Mouse (Mus musculus) cerebellum, adult 2 months (tissue): Measurements from ENCODE around the gene Ypel4. TPM values are rescaled to one million over a fixed set of nuclear protein-coding genes. Genes with fewer than 3 reads are reported as not detected.

Source experiments
- DNase-seq, 2 experiments: peaks; one replicate each; pipeline ENCODE4 v3.0.0; 2021
- H3K27ac ChIP-seq: fragments of 200-500 bp; 2 replicates; pipeline ENCODE4 v1.5.1; 2012; ENCODE audit warnings: low read length, control low read depth, inconsistent platforms; ENCODE audit not compliant: insufficient read depth
- H3K27me3 ChIP-seq: fragments of 200-500 bp; 2 replicates; pipeline ENCODE4 v1.6.1; 2012; ENCODE audit warnings: inconsistent platforms, mild to moderate bottlenecking, low read length, moderate library complexity; ENCODE audit not compliant: control insufficient read depth, insufficient read depth
- H3K4me1 ChIP-seq: fragments of 200-500 bp; 2 replicates; pipeline ENCODE4 v1.6.1; 2011; ENCODE audit warnings: low read length; ENCODE audit not compliant: control insufficient read depth, insufficient read depth
- H3K4me3 ChIP-seq: fragments of 200-500 bp; replicated peaks from 2 replicates; pipeline ENCODE3; 2011; ENCODE audit warnings: mild to moderate bottlenecking, low read depth, low read length, control low read depth; ENCODE audit not compliant: insufficient read depth
- CTCF ChIP-seq: fragments of 200-500 bp; IDR thresholded peaks from 2 replicates; pipeline ENCODE4 v1.5.1; 2011; ENCODE audit warnings: low read depth, mild to moderate bottlenecking, control low read depth, low read length, moderate library complexity, borderline replicate concordance; ENCODE audit not compliant: insufficient read depth
- POLR2A ChIP-seq: fragments of 200-500 bp; IDR thresholded peaks from 2 replicates; pipeline ENCODE4 v1.6.1; 2011; ENCODE audit warnings: low read length, control low read depth, borderline replicate concordance; ENCODE audit not compliant: insufficient read depth
- WGBS: fragments of 180-500 bp; shearing (Covaris S2); methylation state at CpG from one replicate; pipeline ENCODE4 v1.1.7; 2018; 5-methylcytosine and 5-hydroxymethylcytosine counted together
- polyA plus RNA-seq: library from polyadenylated mRNA; depleted of rRNA; stranded (reverse); fragments of >200 nt; gene quantifications from 2 replicates; pipeline ENCODE4 v1.2.3, GENCODE M21; 2012

Ypel4 gene
- polyA plus RNA-seq, 1 experiment, result 164 TPM

DNA sequence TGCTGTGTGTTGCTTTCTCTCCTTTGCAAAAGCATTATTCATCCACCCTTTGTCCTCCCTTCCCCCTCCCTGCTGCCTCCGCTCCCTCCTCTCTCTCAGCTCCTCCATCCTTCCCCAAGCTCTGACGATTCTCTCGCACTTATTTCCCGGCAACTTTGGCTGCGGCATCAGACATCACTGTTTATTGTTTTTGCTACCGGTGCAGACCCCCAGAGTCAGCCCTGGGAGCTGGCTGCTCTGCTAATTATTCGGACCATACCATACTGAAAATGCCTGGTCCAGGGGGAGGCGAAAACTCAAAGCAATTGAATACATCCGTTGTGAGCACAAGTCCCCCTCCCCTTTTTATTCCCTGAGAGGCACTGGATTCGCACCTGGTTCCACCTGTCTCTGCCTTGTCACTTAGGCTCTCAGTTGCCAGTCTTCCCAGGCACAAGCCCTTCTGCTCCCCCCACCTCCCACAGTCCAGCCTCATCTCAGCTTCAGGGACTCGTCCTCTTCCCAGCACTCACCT, 550 bp downstream of the Ypel4 start:
- Histone ChIP-seq H3K27me3 (no peaks in the 10 kb centered on the region), H3K4me3 (peak overlapping the region; percentile 96), H3K27ac (peak overlapping the region; percentile 84), H3K4me1 (peaks cover 20% of the 10 kb centered on the region; the same call in 1 of the 2 replicates)
- TF ChIP-seq POLR2A (no peak), CTCF (no peak)
- 0% methylated on average over 11 of the region's 11 CpGs for WGBS
- peak; percentile 62 to 69 for DNase-seq

DNA sequence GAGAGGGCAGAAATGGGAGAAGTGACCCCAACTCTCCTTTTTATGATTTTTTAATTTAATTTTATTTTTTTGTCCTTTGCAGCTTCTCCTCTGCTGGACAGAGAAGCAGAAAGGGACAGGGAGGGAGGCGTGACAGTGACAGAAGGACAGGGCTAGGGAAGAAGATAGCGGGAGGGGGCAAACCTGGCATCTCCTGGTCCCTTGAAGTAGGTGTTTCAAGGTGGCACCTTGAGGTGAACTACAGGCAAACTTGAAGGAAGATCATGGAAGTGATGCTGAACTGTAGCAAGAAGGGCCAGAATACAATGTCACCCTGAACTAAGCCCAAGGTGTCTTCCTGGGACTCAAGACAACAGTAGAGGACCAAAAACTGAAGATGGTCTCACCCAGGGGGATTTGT, 1.1 kb downstream of the Ypel4 start:
- H3K4me1 ChIP-seq, result peaks cover 20% of the 10 kb centered on the region; the same call in 1 of the 2 replicates
- TF ChIP-seq CTCF (no peak), POLR2A (no peak)
- peak overlapping the region; percentile 96 for H3K4me3 ChIP-seq
- DNase-seq, result peak in 1 of 2 experiments; percentile 46
- H3K27ac ChIP-seq, result 0 out of 2 replicates have a peak overlapping the region, but pooled peaks have one; percentile 84
- WGBS, result 2% methylated on average over 2 of the region's 2 CpGs
- H3K27me3 ChIP-seq, result no peaks in the 10 kb centered on the region

DNA sequence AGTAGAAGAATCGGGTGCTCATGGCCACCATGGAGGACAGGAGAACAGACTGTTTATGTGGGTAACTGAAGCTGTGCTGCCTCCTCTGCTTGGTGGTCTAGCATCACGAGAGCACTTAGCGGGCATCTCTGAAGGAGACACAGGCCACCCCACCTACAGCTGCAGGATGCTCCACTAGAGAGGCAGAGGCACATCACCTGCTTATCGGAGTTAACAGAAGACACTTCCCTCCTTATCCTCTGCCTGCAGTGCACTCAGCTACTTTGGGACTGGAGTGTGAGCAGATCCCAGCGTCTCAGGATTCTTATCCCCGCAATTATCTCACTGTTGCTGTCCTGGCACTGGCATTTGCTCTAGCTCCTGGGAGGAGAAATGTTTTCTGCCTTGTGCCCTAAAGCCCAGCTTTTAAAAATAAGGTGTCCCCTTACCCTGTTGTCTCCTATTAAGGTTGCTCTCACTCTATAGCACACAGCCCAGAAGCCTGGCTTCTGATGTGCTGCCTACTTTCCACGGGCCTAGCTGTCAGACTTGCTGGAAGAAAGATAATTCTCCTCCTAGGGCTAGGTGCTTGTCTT, 1.6 kb downstream of the Ypel4 start:
- Histone ChIP-seq H3K4me1 (peaks cover 20% of the 10 kb centered on the region; the same call in 1 of the 2 replicates), H3K27ac (no peak overlapping the region), H3K27me3 (no peaks in the 10 kb centered on the region), H3K4me3 (peak overlapping the region; percentile 96)
- TF ChIP-seq CTCF, result no peak
- TF ChIP-seq POLR2A, result no peak
- DNase-seq, result peak in 1 of 2 experiments; percentile 37
- 8% methylated on average over 7 of the region's 7 CpGs for WGBS

DNA sequence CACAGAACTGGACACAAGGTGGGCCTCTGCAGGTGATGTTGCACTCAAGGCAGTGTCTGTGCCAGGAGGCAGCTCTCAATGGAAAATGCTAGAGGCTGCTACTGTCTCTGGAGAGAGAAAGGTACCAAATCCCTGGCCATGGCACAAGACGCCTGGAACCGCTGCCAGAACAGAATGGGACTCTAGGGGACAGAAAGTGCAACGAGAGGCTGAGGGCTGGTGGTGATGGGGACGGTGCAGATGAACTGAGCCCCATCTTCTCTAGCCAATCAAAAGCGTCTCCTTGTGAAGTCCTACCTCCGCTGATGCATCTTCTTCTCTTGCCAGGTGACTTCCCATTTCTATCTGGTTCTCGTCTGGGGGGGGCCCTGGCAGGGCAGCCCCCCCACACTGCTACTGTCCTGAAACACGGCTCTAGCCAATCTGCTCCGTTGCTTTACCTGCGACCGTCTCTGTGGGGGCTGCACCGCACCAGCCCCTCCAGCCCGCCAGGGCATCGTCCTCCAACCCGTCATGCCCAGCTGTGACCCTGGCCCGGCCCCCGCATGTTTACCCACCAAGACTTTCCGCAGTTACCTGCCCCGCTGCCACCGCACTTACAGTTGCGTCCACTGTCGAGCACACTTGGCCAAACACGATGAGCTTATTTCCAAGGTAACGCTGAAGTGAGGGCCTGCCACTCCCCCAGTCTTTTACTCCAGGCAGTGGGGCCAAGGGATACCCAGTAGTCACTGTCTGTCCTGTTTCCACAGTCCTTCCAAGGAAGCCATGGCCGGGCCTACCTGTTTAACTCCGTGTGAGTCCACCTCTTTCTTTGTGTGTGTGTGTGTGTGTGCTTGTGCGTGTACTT, 2.7 kb downstream of the Ypel4 start:
- TF ChIP-seq CTCF, result no peak
- no peak for TF ChIP-seq POLR2A
- Histone ChIP-seq H3K27ac (no peak overlapping the region), H3K4me3 (peak overlapping the region; percentile 43), H3K4me1 (peaks cover 20% of the 10 kb centered on the region; the same call in 1 of the 2 replicates), H3K27me3 (no peaks in the 10 kb centered on the region)
- whole genome bisulfite sequencing, result 8% methylated on average over 27 of the region's 27 CpGs
- DNase-seq, result peak; percentile 48 to 58

DNA sequence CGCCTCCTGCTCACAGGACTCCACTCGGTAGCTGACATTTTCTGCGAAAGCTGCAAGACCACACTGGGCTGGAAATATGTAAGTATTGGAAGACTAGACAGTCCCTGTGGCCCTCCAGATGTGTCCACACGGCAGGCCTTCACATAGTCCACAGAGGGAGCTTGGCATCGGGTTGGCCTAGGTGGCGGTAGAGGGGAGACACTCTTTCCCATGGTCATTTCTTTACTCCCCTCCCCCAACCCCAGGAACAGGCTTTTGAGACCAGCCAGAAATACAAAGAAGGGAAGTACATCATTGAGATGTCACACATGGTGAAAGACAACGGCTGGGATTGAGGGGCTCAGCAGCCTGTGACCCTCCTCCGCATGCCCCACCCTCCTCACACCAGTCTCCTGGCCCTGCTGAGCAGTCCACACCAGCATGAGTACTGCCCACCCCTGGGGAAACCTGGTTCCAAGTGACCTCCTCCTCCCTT, 3.6 kb downstream of the Ypel4 start:
- H3K27me3 ChIP-seq, result no peaks in the 10 kb centered on the region
- H3K4me3 ChIP-seq, result no peak overlapping the region
- no peak for TF ChIP-seq POLR2A
- TF ChIP-seq CTCF, result no peak
- no peak for DNase-seq
- WGBS, result 30% methylated on average over 8 of the region's 8 CpGs
- peaks cover 20% of the 10 kb centered on the region; the same call in 1 of the 2 replicates for H3K4me1 ChIP-seq
- H3K27ac ChIP-seq, result no peak overlapping the region

DNA sequence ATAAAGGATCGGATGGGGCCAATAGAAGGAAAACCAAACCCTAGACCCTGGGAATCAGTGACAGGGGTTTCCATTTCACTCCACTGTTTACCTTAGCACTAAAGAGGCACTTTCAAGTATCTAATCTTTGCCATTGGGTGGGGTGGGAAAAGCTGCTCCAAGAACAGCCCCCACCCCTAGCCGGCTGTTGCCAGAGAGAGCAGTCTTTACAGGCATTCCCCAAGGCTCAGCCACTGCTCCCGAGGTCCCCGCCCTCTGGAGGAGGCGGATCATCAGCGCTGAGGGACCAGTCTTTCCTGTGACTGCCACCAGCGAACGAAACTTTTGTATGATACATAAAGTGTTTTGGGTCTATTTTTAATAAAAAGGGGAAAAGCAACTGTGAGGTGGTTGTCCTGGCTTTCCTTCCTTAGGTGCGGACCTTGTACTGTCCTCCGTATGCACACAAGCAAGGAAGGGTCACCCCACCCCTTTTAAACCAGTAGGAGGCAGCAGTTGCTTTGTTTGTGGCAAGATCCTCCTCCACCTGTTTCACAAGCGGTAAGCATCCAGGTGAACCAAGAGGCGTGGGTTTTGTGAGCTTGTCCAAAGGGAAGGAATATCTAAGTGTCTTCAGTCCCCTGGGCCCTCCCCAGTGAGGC, 4.5 kb downstream of the Ypel4 start:
- DNase-seq, result peak in 1 of 2 experiments; percentile 39
- H3K27me3 ChIP-seq, result no peaks in the 10 kb centered on the region
- 37% methylated on average over 12 of the region's 12 CpGs for WGBS
- TF ChIP-seq POLR2A, result no peak
- TF ChIP-seq CTCF, result peak; percentile 36; the same call in 1 of the 2 replicates
- no peak overlapping the region for H3K27ac ChIP-seq
- H3K4me1 ChIP-seq, result peaks cover 26% of the 10 kb centered on the region; the same call in 1 of the 2 replicates
- H3K4me3 ChIP-seq, result no peak overlapping the region

DNA sequence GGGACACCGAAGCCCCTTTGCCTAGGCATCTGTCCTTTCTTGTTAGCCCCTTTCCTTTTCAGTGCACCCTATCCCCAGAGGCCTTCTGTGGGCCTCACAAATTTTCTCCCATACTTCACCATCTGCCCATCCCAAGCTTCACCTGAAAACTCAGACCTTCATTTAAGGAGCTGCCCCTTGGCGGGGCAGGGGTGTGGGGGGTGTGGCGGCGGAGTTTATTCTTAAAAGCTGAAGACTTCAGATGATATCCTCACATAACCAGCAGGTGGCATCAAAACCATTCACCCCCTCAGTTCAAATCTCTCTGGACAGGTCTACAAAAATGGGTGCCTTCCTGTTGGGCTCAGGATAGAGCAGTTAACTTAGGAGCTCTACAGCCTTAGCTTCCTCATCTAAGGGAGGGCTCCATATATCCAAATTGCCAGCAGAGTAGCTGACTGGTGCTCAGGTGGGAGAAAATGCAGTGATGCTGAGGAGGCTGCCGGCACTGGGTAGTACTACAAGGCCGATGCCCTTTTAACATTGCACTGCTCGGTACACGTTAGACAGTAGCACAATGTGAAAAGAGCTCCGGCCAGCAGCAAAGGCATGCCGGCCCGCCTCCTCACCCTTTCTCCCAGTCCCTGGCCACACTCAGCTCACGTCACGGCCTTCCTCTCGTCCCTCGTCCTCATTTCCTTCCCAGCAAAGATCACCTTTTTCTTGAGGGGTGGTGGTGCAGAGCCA, 6.9 kb downstream of the Ypel4 start:
- H3K27ac ChIP-seq, result no peak overlapping the region

More for the DNA sequence above, 6.9 kb downstream of the Ypel4 start:
- TF ChIP-seq POLR2A, result no peak
- peak; percentile 3; the same call in 1 of the 2 replicates for TF ChIP-seq CTCF
- no peak for DNase-seq
- no peaks in the 10 kb centered on the region for H3K27me3 ChIP-seq
- H3K4me1 ChIP-seq, result peaks cover 23% of the 10 kb centered on the region; the same call in 1 of the 2 replicates
- WGBS, result 64% methylated on average over 15 of the region's 15 CpGs
- H3K4me3 ChIP-seq, result no peak overlapping the region
